Mouse (Mus musculus): ENCODE measurements around the gene Vps8. TPM values are rescaled to one million over a fixed set of nuclear protein-coding genes. Genes with fewer than 3 reads are reported as not detected.

Gene Vps8
- polyA plus RNA-seq, 1 experiment from 2014 or later = 20.1 TPM

DNA sequence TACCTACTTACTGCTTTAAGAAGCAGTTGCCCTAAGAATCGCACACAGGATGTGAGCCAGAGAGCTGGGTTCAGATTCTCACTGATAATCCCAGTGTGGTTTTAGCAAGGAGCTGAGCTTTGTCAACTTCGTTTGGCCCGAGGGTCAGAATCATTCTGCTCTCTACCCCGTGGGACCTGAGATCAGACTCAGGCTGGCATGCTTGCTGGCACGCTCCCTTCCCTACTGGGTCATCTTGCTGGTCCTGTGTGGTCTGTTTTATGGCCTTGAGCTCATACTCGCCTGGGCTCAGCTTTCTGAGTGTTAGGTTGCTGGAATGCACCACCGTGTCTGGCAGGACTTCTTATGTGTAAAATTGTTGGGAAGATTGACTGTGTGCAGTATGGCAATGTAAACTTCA is 76.7 kb downstream of the Vps8 start:
- ATAC-seq (ENCODE audit: insufficient read depth, low FRiP score) = no peak; the same call in 1 of the 2 replicates
- peak overlapping the region; percentile 53 for H3K27ac ChIP-seq (ENCODE audit: low read length)

DNA sequence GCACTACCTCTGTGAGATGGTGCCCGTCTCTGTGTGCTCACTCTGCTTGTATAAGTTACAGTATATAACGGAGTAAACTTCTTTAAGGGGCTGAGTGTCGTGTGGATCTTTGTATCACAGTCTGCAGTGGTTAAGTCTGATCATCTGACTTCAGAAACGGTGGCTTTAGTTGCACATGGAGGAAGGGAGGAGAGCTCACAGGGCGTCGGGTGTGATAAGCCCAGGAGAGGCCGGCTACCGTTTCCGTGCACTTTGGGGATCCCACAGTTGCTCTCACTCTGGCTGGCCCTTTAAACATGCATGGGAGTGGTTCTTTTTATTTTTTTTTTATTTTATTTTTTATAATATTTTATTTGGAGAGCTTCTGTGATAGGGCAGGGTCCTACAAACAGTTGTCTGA is 95.9 kb downstream of the Vps8 start:
- WGBS = 72% methylated on average over 9 of the region's 9 CpGs
- Histone ChIP-seq H3K4me2 (ENCODE audit: low read depth, low read length) (no peak overlapping the region), H3K4me3 (replicated peaks; ENCODE audit: low read length) (no peak overlapping the region), H3K9ac (ENCODE audit: low read length) (no peak overlapping the region), H3K9me3 (replicated peaks; ENCODE audit: control insufficient read depth, low read length) (no peaks in the 10 kb centered on the region), H3K27me3 (ENCODE audit: control insufficient read depth, insufficient read depth, low read length) (no peaks in the 10 kb centered on the region), H3K4me1 (ENCODE audit: control insufficient read depth, insufficient read depth, low read length) (no peaks in the 10 kb centered on the region), H3K36me3 (ENCODE audit: control insufficient read depth, insufficient read depth, low read length) (no peaks in the 10 kb centered on the region), H3K27ac (ENCODE audit: low read length) (no peak overlapping the region)
- no peak for ATAC-seq (ENCODE audit: insufficient read depth, low FRiP score)

More for the DNA sequence above, 76.7 kb downstream of the Vps8 start:
- H3K36me3 ChIP-seq (ENCODE audit: control insufficient read depth, insufficient read depth, low read length) = no peaks in the 10 kb centered on the region
- H3K4me2 ChIP-seq (ENCODE audit: low read depth, low read length) = no peak overlapping the region
- no peak overlapping the region for H3K4me3 ChIP-seq (replicated peaks; ENCODE audit: low read length)
- H3K9ac ChIP-seq (ENCODE audit: low read length) = no peak overlapping the region
- no peaks in the 10 kb centered on the region; the same call in 1 of the 2 replicates for H3K4me1 ChIP-seq (ENCODE audit: control insufficient read depth, insufficient read depth, low read length)
- 61% methylated on average over 7 of the region's 7 CpGs for WGBS
- no peaks in the 10 kb centered on the region for H3K27me3 ChIP-seq (ENCODE audit: control insufficient read depth, insufficient read depth, low read length)
- no peaks in the 10 kb centered on the region for H3K9me3 ChIP-seq (replicated peaks; ENCODE audit: control insufficient read depth, low read length)

DNA sequence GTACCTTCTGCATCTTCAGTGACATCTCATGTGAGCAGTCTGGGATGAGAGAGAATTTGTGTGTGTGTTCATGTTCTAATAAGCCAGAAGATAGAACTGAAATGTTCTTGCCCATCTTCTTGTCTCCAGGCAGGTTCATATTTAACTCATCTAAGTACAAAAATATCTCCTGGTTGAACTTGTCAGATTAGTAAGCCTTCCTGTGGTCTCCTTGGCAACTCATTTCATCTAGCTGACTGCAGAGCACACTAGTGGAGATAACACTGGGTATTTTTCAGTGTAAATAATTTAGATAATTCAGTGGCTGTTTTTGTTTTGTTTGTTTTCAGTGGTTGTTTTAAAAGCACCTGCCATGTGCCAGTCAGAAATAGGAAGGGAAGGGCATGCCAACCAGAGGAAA is 96.9 kb downstream of the Vps8 start:
- Histone ChIP-seq H3K9me3 (replicated peaks; ENCODE audit: control insufficient read depth, low read length) (no peaks in the 10 kb centered on the region), H3K4me2 (ENCODE audit: low read depth, low read length) (no peak overlapping the region), H3K4me1 (ENCODE audit: control insufficient read depth, insufficient read depth, low read length) (no peaks in the 10 kb centered on the region), H3K27me3 (ENCODE audit: control insufficient read depth, insufficient read depth, low read length) (no peaks in the 10 kb centered on the region), H3K9ac (ENCODE audit: low read length) (no peak overlapping the region), H3K27ac (ENCODE audit: low read length) (no peak overlapping the region), H3K36me3 (ENCODE audit: control insufficient read depth, insufficient read depth, low read length) (no peaks in the 10 kb centered on the region), H3K4me3 (replicated peaks; ENCODE audit: low read length) (no peak overlapping the region)
- ATAC-seq (ENCODE audit: insufficient read depth, low FRiP score) = no peak

DNA sequence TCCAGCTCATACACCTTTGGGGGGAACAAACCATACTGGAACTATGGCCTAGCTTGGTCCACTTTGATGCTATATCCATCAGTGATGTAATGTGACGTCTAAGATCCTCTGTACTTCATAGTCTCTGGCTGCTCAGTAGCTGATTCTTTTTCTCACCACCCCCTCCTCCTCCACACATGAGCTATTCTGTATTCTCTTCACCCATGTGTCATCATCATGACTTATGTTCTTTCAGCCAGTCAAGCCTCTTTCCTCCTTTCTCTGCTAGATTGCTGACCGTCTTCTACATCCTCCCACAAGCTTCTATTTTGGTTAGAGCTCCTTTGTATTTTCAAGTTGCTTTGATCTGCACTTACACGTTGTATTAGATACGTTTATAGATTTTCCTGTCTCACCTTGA is 100.8 kb downstream of the Vps8 start:
- no peak for ATAC-seq (ENCODE audit: insufficient read depth, low FRiP score)
- Histone ChIP-seq H3K9me3 (replicated peaks; ENCODE audit: control insufficient read depth, low read length) (no peaks in the 10 kb centered on the region), H3K4me3 (replicated peaks; ENCODE audit: low read length) (no peak overlapping the region), H3K27ac (ENCODE audit: low read length) (no peak overlapping the region), H3K27me3 (ENCODE audit: control insufficient read depth, insufficient read depth, low read length) (no peaks in the 10 kb centered on the region), H3K36me3 (ENCODE audit: control insufficient read depth, insufficient read depth, low read length) (no peaks in the 10 kb centered on the region), H3K9ac (ENCODE audit: low read length) (no peak overlapping the region), H3K4me1 (ENCODE audit: control insufficient read depth, insufficient read depth, low read length) (no peaks in the 10 kb centered on the region), H3K4me2 (ENCODE audit: low read depth, low read length) (no peak overlapping the region)
- WGBS = 77% methylated on average over 4 of the region's 4 CpGs

DNA sequence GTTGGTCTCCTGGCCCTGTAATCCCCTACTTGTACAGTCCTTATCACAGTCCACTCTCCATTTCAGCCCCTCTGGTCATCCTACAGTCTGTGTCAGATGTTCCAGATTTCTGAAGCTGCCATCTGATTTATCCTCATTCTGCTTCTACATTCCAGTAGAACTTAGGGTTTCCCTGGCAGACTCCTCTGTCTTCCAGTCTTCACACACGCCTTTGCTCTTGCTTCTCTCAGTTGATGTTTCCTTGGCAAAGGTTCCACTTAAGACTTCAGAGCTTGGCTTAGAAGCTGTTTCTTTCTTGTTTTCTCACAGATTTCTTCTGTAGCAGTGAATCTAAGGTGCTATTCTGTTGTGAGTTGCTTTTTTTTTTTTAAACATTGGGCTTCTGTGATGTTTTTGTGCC is 102.5 kb downstream of the Vps8 start:
- no peaks in the 10 kb centered on the region for H3K36me3 ChIP-seq (ENCODE audit: control insufficient read depth, insufficient read depth, low read length)
- no peak for ATAC-seq (ENCODE audit: insufficient read depth, low FRiP score)
- no peak overlapping the region for H3K4me2 ChIP-seq (ENCODE audit: low read depth, low read length)
- no peak overlapping the region for H3K9ac ChIP-seq (ENCODE audit: low read length)
- no peaks in the 10 kb centered on the region for H3K4me1 ChIP-seq (ENCODE audit: control insufficient read depth, insufficient read depth, low read length)
- no peak overlapping the region for H3K27ac ChIP-seq (ENCODE audit: low read length)
- no peak overlapping the region for H3K4me3 ChIP-seq (replicated peaks; ENCODE audit: low read length)
- no peaks in the 10 kb centered on the region for H3K27me3 ChIP-seq (ENCODE audit: control insufficient read depth, insufficient read depth, low read length)
- H3K9me3 ChIP-seq (replicated peaks; ENCODE audit: control insufficient read depth, low read length) = no peaks in the 10 kb centered on the region
- 82% methylated on average over 1 of the region's 1 CpGs for WGBS

DNA sequence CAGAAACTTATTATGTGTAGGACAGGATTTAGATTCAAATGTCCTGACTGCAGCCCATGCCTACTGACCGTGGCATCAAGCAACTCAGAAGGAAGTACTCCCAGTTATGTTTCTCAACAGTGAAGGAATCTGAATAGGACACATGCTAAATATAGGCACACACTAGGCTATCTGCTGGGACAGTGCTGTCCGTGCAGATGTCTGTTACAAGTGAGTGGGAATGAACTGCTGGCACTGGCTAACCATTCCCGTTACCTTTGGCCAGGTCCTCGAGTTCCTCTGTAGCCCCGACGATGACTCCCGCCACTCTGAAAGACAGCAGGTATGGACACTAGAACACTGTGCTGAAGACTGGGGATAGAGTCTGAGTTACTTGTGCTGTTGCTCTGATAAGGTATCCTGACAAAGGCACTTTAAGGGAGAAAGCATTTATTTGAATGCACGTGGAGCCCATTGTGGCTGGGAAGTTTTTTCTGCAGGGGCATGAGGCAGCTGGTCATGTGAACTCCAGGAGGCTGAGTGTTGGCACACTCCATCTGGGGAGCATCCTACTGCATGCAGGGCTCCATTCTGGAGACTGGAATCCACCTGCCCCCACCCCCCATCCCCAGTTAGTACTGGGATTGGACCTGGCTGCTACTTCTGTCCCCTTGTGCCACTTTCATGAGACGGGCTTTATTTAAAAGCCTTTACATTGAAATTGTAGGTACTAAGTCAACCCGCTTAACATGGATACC is 104.5 kb downstream of the Vps8 start:
- Histone ChIP-seq H3K27ac (ENCODE audit: low read length) (no peak overlapping the region), H3K4me3 (replicated peaks; ENCODE audit: low read length) (no peak overlapping the region), H3K9me3 (replicated peaks; ENCODE audit: control insufficient read depth, low read length) (no peaks in the 10 kb centered on the region), H3K27me3 (ENCODE audit: control insufficient read depth, insufficient read depth, low read length) (no peaks in the 10 kb centered on the region), H3K4me1 (ENCODE audit: control insufficient read depth, insufficient read depth, low read length) (no peaks in the 10 kb centered on the region), H3K4me2 (ENCODE audit: low read depth, low read length) (no peak overlapping the region), H3K36me3 (ENCODE audit: control insufficient read depth, insufficient read depth, low read length) (no peaks in the 10 kb centered on the region), H3K9ac (ENCODE audit: low read length) (no peak overlapping the region)
- ATAC-seq (ENCODE audit: insufficient read depth, low FRiP score) = no peak
- 88% methylated on average over 10 of the region's 10 CpGs for WGBS

DNA sequence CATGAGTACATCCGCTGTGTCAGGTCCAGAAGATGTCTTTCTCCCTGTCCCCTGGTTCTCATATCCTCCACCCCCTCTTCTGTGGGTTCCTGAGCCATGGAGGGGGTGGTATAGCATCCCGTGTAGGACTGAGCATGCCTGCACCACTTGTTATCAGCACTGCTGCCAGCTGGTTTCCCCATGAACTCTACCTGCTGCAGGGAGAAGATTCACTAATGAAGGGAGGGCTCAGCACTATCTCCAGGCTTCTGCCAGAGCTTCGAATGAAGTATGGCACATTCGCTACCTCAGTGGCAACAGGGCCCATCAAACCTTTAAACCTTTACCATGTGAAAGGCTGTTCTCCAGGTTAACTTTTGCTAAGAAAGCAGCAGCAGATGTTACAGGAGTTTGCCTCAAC is 110.6 kb downstream of the Vps8 start:
- no peaks in the 10 kb centered on the region for H3K36me3 ChIP-seq (ENCODE audit: control insufficient read depth, insufficient read depth, low read length)
- no peak overlapping the region for H3K9ac ChIP-seq (ENCODE audit: low read length)
- ATAC-seq (ENCODE audit: insufficient read depth, low FRiP score) = no peak
- no peak overlapping the region for H3K4me2 ChIP-seq (ENCODE audit: low read depth, low read length)
- H3K4me1 ChIP-seq (ENCODE audit: control insufficient read depth, insufficient read depth, low read length) = no peaks in the 10 kb centered on the region
- H3K9me3 ChIP-seq (replicated peaks; ENCODE audit: control insufficient read depth, low read length) = no peaks in the 10 kb centered on the region
- WGBS = 78% methylated on average over 4 of the region's 4 CpGs
- no peak overlapping the region for H3K27ac ChIP-seq (ENCODE audit: low read length)
- H3K4me3 ChIP-seq (replicated peaks; ENCODE audit: low read length) = no peak overlapping the region
- no peaks in the 10 kb centered on the region for H3K27me3 ChIP-seq (ENCODE audit: control insufficient read depth, insufficient read depth, low read length)

DNA sequence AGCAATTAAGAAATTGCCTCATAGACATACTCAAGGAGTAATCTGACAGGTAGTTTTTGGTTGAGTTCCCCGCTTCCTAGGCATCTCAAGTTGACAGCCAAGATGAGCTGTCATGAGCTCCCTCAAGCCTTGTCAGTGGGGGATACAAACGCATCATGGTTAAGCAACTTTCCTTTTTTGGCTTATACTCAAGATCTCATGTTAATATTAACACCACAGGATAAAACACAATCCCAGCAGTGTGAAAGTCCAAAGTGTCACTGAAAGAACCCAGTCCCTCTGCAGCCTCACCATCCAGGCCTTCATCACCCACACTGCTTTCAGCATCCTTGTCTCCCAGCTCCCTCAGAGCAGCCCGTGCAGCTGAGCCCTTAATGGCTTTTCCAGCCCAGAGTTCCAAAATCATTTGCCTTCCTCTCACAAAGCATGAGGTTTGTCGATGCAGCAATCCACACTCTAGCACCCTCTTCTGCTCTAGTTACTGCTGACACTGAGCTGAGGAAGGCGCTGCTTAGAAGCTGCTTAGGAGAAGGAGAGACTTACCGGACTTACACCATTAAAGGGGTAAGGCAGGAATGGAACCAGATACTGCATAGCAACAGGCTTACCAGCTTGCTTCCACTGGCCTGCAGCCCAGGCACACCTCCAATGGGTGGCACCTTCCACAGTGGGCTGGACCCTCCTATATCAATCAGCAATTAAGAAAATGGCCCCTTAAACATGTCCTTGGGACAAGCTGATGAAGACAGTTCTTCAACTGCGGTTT is 113.5 kb downstream of the Vps8 start:
- ATAC-seq (ENCODE audit: insufficient read depth, low FRiP score) = no peak
- WGBS = 75% methylated on average over 7 of the region's 7 CpGs
- H3K9ac ChIP-seq (ENCODE audit: low read length) = no peak overlapping the region
- no peaks in the 10 kb centered on the region for H3K9me3 ChIP-seq (replicated peaks; ENCODE audit: control insufficient read depth, low read length)
- H3K27me3 ChIP-seq (ENCODE audit: control insufficient read depth, insufficient read depth, low read length) = no peaks in the 10 kb centered on the region
- no peaks in the 10 kb centered on the region for H3K4me1 ChIP-seq (ENCODE audit: control insufficient read depth, insufficient read depth, low read length)
- no peak overlapping the region for H3K4me3 ChIP-seq (replicated peaks; ENCODE audit: low read length)
- no peak overlapping the region for H3K4me2 ChIP-seq (ENCODE audit: low read depth, low read length)
- H3K36me3 ChIP-seq (ENCODE audit: control insufficient read depth, insufficient read depth, low read length) = no peaks in the 10 kb centered on the region
- H3K27ac ChIP-seq (ENCODE audit: low read length) = no peak overlapping the region

DNA sequence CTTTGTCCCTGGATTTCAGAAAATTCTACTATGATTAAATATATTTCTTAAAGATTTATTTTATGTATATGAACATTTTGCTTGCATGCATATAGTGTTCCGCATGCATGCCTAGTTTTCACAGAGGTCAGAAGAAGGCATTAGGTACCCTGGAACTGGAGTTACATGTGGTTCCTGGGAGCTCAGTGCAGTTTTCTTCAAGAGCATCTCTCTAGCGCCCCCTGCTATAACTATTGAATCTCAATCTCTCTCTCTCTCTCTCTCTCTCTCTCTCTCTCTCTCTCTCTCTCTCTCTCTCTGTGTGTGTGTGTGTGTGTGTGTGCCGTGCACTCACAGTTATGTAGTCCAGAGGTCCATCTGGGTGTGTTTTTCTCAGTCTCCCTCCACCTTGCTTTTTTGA is 114.4 kb downstream of the Vps8 start:
- no peaks in the 10 kb centered on the region for H3K36me3 ChIP-seq (ENCODE audit: control insufficient read depth, insufficient read depth, low read length)
- no peak overlapping the region for H3K9ac ChIP-seq (ENCODE audit: low read length)
- no peak for ATAC-seq (ENCODE audit: insufficient read depth, low FRiP score)
- WGBS = 60% methylated on average over 3 of the region's 3 CpGs
- H3K4me2 ChIP-seq (ENCODE audit: low read depth, low read length) = no peak overlapping the region
- no peak overlapping the region for H3K27ac ChIP-seq (ENCODE audit: low read length)
- H3K4me3 ChIP-seq (replicated peaks; ENCODE audit: low read length) = no peak overlapping the region
- no peaks in the 10 kb centered on the region for H3K27me3 ChIP-seq (ENCODE audit: control insufficient read depth, insufficient read depth, low read length)
- H3K4me1 ChIP-seq (ENCODE audit: control insufficient read depth, insufficient read depth, low read length) = no peaks in the 10 kb centered on the region
- H3K9me3 ChIP-seq (replicated peaks; ENCODE audit: control insufficient read depth, low read length) = no peaks in the 10 kb centered on the region
